Mouse (Mus musculus) erythroblast, embryonic 14.5 days (primary cell): ENCODE data around the gene Phldb2.

Experiments
- GATA1 ChIP-seq: IDR thresholded peaks from 2 replicates; pipeline ENCODE4 v1.6.1; 2012; ENCODE audit warnings: low read length, inconsistent platforms, mixed read lengths
- TAL1 ChIP-seq: IDR thresholded peaks from 3 replicates; pipeline ENCODE4 v1.6.1; 2012; ENCODE audit warnings: low read length, inconsistent platforms, mixed read lengths

- TF ChIP-seq GATA1 (no peak), TAL1 (no peak)
These were observed 13.2 kb upstream of the Phldb2 start for GRCm38 (mm10) chr16:45966604-45967003.
